Mouse (Mus musculus) midbrain, embryonic 10.5 days (tissue): Measurements from ENCODE around the gene Castor1. TPM values are rescaled to one million over a fixed set of nuclear protein-coding genes. Genes with fewer than 3 reads are reported as not detected.
A peak's percentile ranks its signal among the peaks of the same experiment; 100 is the strongest.
"Not testable (repeated sequence)": the region's sequence is repeated elsewhere in the genome, so short reads cannot be mapped to it uniquely, and the experiment has no call there.

Source experiments
- DNase-seq: peaks from one replicate; pipeline ENCODE4 v3.0.0-alpha.2; 2017; ENCODE audit warnings: low spot score
- H3K27ac ChIP-seq: fragments of 300-500 bp; sonication (generic); replicated peaks from 2 replicates; pipeline ENCODE4 v1.5.1; 2016; ENCODE audit warnings: mild to moderate bottlenecking
- H3K27me3 ChIP-seq: fragments of 300-500 bp; sonication (generic); 2 replicates; pipeline ENCODE4 v1.6.1; 2016; ENCODE audit warnings: low read depth, mild to moderate bottlenecking; ENCODE audit not compliant: poor library complexity, severe bottlenecking
- H3K36me3 ChIP-seq: fragments of 300-500 bp; sonication (generic); 2 replicates; pipeline ENCODE4 v1.6.1; 2016; ENCODE audit warnings: mild to moderate bottlenecking, moderate library complexity
- H3K4me1 ChIP-seq: fragments of 300-500 bp; sonication (generic); 2 replicates; pipeline ENCODE4 v1.6.1; 2016
- H3K4me3 ChIP-seq: fragments of 300-500 bp; sonication (generic); 2 replicates; pipeline ENCODE4 v1.5.1; 2016; ENCODE audit warnings: mild to moderate bottlenecking, moderate library complexity
- H3K9me3 ChIP-seq: fragments of 300-500 bp; sonication (generic); replicated peaks from 2 replicates; pipeline ENCODE4 v1.6.1; 2016; ENCODE audit warnings: mild to moderate bottlenecking
- WGBS: fragments of 180-500 bp; shearing (Covaris S2); methylation state at CpG from one replicate; pipeline ENCODE4 v1.1.7; 2016; 5-methylcytosine and 5-hydroxymethylcytosine counted together
- polyA plus RNA-seq: library from polyadenylated mRNA; unstranded; fragments of >200 nt; fragmentation: Nextera tagmentation; extraction: Ambion mirVana; gene quantifications from 2 replicates; pipeline ENCODE4 v1.2.1, GENCODE M21; 2016

Gene Castor1
- 2.7 and 3.4 TPM in 2 replicates for polyA plus RNA-seq

GRCm38 (mm10) chr11:4217914-4218629 lies at the start of gene Castor1:
TSS of gene Castor1 (plus strand) at chr11:4218225.
- Histone ChIP-seq H3K4me1 (peaks cover 33% of the 10 kb centered on the region), H3K27ac (peak within 1 kb of the TSS; percentile 55), H3K36me3 (peaks cover 30% of the 10 kb centered on the region), H3K9me3 (peaks cover 4% of the 10 kb centered on the region; the same call in 1 of the 2 replicates), H3K4me3 (peak within 1 kb of the TSS; percentile 64), H3K27me3 (peaks cover 30% of the 10 kb centered on the region)
- DNase-seq: peak; percentile 80
- 2% methylated on average over 56 of the region's 56 CpGs for WGBS

DNA sequence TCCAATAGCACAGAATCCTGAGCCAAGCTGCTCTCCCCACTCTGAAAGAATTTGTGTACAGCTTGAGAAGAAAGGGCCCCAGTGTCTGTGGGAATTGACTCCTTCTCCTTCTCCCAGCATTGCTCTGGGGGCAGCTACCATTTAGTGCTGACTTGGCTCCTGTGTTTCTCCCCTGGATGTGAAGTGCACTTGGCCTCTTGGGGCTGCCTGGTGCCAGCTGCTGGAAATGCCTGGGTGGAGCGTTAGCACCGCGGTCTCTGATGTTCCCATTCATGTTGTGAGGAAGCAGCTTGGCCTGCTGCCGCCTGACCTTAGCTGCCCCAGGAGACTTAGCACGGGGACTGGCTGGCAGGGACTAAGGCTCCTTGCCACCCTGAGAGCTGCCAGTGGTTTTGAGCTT lies 43.4 kb upstream of the Castor1 start:
- Histone ChIP-seq H3K4me1 (no peaks in the 10 kb centered on the region), H3K4me3 (no peak overlapping the region), H3K27me3 (no peaks in the 10 kb centered on the region), H3K36me3 (peaks cover 100% of the 10 kb centered on the region), H3K9me3 (no peaks in the 10 kb centered on the region), H3K27ac (no peak overlapping the region)
- DNase-seq: no peak
- 88% methylated on average over 5 of the region's 5 CpGs for WGBS

DNA sequence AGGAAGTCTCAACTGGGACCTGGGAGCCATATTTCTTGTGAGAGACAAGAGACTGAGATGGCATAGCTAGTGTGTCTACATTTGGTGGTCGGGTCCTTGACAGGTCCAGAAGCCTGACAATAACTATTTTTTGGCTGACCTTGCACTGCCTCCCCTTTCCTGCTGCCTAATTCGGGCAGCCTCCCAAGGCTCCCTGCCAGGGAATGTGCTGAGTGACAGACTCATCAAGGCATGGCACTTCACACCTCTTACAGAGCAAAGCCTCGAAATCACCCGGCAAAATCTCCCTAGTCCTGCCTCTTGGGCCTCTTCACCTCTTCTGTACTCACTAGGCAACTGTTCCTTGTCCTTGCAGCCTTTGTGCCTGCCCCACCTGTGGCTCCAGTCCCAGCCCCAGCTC lies 40.3 kb upstream of the Castor1 start:
- H3K36me3 ChIP-seq: peaks cover 100% of the 10 kb centered on the region
- no peak for DNase-seq
- H3K4me1 ChIP-seq: no peaks in the 10 kb centered on the region
- WGBS: 90% methylated on average over 4 of the region's 4 CpGs
- H3K27me3 ChIP-seq: no peaks in the 10 kb centered on the region
- H3K4me3 ChIP-seq: no peak overlapping the region
- no peak overlapping the region for H3K27ac ChIP-seq
- H3K9me3 ChIP-seq: no peaks in the 10 kb centered on the region

GRCm38 (mm10) chr11:4182061-4182460 lies 36.0 kb upstream of the Castor1 start:
- no peak for DNase-seq
- 33% methylated on average over 1 of the region's 1 CpGs for WGBS

DNA sequence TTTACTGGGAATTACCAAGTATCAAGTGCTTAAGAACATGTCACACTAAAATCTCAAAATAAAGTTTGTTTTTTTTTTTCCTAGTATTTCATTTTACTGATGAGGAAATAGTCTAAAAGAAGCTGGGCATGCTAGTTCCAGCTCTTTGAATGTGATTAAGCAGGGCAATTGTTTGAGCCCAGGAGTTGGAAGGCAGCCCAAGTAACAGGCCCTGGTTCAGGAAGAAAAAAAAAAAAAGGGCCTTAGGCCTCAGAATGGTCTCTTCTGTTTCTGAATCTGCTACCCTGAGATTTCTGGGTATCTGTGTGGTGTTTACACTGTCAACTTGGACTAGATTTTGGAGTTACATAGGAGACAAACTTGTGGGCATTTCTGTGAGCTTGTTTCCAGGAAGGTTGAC lies 34.5 kb upstream of the Castor1 start:
- DNase-seq: no peak
- Histone ChIP-seq H3K27me3 (peaks cover 11% of the 10 kb centered on the region), H3K9me3 (no peaks in the 10 kb centered on the region), H3K4me1 (peaks cover 16% of the 10 kb centered on the region), H3K36me3 (peaks cover 55% of the 10 kb centered on the region), H3K4me3 (no peak overlapping the region), H3K27ac (no peak overlapping the region)

More at GRCm38 (mm10) chr11:4182061-4182460, 36.0 kb upstream of the Castor1 start:
- Histone ChIP-seq H3K27me3 (no peaks in the 10 kb centered on the region), H3K36me3 (peaks cover 70% of the 10 kb centered on the region), H3K4me1 (peaks cover 6% of the 10 kb centered on the region), H3K27ac (no peak overlapping the region), H3K4me3 (no peak overlapping the region), H3K9me3 (no peaks in the 10 kb centered on the region)

DNA sequence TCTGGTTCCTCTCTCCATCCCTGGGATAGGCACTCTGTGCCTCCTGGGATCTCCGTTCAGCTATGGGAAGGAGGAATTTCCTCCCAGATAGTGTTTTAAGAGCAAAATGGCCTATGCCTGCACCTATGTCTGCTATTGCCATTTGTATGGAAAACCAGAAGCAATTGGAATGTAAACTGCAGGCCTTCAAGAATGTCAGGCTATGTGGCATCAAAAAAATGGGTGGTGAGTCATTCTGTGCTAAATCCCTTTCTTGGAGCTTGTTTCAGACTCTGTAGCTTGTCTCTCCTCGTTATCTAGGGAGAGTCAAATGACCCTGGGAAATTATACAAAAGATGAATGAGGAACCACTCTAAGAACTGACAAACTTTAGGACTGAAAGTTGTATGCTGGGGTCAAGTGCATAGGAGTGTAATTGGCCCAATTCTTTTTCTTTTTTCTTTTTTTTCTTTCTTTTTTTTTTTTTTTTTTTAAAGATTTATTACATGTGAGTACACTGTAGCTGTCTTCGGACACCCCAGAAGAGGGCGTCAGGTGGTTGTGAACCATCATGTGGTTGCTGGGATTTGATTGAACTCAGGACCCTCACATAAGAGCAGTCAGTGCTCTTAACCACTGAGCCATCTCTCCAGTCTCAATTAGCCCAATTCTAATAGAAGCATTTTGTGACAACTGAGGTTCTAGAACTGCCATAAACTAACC lies 33.6 kb upstream of the Castor1 start:
- peaks cover 46% of the 10 kb centered on the region for H3K36me3 ChIP-seq
- H3K4me1 ChIP-seq: peaks cover 16% of the 10 kb centered on the region
- 77% methylated on average over 4 of the region's 4 CpGs for WGBS
- no peak for DNase-seq
- H3K27me3 ChIP-seq: peaks cover 11% of the 10 kb centered on the region
- H3K9me3 ChIP-seq: no peaks in the 10 kb centered on the region
- H3K27ac ChIP-seq: no peak overlapping the region
- no peak overlapping the region for H3K4me3 ChIP-seq

- not testable (repeated sequence) for H3K9me3 ChIP-seq, H3K27ac ChIP-seq, H3K4me3 ChIP-seq, DNase-seq
- Histone ChIP-seq H3K4me1 (peaks cover 21% of the 10 kb centered on the region), H3K27me3 (peaks cover 11% of the 10 kb centered on the region), H3K36me3 (peaks cover 36% of the 10 kb centered on the region)
- WGBS: 89% methylated on average over 6 of the region's 6 CpGs
Observed at GRCm38 (mm10) chr11:4185480-4185879, 32.5 kb upstream of the Castor1 start.

- H3K27ac ChIP-seq: peak within 1 kb of the TSS; percentile 84
- H3K9me3 ChIP-seq: no peaks in the 10 kb centered on the region
- peaks cover 23% of the 10 kb centered on the region for H3K36me3 ChIP-seq
- WGBS: under 1% methylated on average over 71 of the region's 71 CpGs
- H3K4me1 ChIP-seq: peaks cover 21% of the 10 kb centered on the region
- H3K27me3 ChIP-seq: peaks cover 11% of the 10 kb centered on the region
- H3K4me3 ChIP-seq: peak within 1 kb of the TSS; percentile 91
- peak; percentile 98 for DNase-seq
Observed at GRCm38 (mm10) chr11:4186486-4187317, 31.3 kb upstream of the Castor1 start, which contains the start of gene Tbc1d10a. TSS of gene Tbc1d10a (plus strand) at chr11:4186789.

- Histone ChIP-seq H3K27me3 (peaks cover 11% of the 10 kb centered on the region), H3K9me3 (no peaks in the 10 kb centered on the region), H3K4me3 (peak overlapping the region; percentile 91), H3K4me1 (peaks cover 21% of the 10 kb centered on the region), H3K36me3 (peaks cover 17% of the 10 kb centered on the region), H3K27ac (peak overlapping the region; percentile 84)
- DNase-seq: no peak
- 22% methylated on average over 9 of the region's 9 CpGs for WGBS
Observed at GRCm38 (mm10) chr11:4187318-4187700, 30.7 kb upstream of the Castor1 start.

GRCm38 (mm10) chr11:4189182-4189581 lies 28.8 kb upstream of the Castor1 start:
- no peaks in the 10 kb centered on the region for H3K9me3 ChIP-seq
- whole genome bisulfite sequencing: 87% methylated on average over 6 of the region's 6 CpGs
- H3K27ac ChIP-seq: no peak overlapping the region
- H3K4me3 ChIP-seq: no peak overlapping the region
- H3K4me1 ChIP-seq: peaks cover 21% of the 10 kb centered on the region
- H3K36me3 ChIP-seq: no peaks in the 10 kb centered on the region
- peaks cover 11% of the 10 kb centered on the region for H3K27me3 ChIP-seq
- no peak for DNase-seq

- Histone ChIP-seq H3K27ac (no peak overlapping the region), H3K9me3 (no peaks in the 10 kb centered on the region), H3K4me3 (no peak overlapping the region), H3K27me3 (peaks cover 11% of the 10 kb centered on the region), H3K36me3 (no peaks in the 10 kb centered on the region), H3K4me1 (peaks cover 21% of the 10 kb centered on the region)
- DNase-seq: no peak
- 81% methylated on average over 3 of the region's 3 CpGs for WGBS
Observed at GRCm38 (mm10) chr11:4190677-4191076, 27.3 kb upstream of the Castor1 start.

DNA sequence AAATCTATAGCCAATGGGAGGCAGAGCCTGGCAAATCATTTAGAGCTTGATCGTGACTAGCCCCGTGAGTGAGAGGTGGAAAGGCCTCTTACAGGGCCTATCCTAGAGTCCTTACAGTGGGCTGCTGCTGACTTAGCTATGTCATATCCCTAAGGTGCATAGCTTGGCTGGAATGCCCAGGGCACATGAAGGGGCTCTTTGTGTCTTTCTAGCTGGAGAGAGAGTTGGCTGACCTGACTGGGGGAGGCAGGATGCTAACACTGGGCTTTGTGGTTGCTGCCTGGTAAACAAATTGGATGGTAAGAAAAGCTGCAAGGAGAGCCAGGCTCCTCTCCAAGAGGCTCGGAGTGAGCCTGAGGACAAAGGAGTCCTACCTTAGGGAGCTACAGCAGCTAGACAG lies 25.3 kb upstream of the Castor1 start:
- DNase-seq: no peak
- H3K4me3 ChIP-seq: no peak overlapping the region
- H3K4me1 ChIP-seq: peaks cover 8% of the 10 kb centered on the region
- WGBS: 80% methylated on average over 3 of the region's 3 CpGs
- no peaks in the 10 kb centered on the region for H3K36me3 ChIP-seq
- no peaks in the 10 kb centered on the region for H3K9me3 ChIP-seq
- H3K27me3 ChIP-seq: peaks cover 5% of the 10 kb centered on the region
- no peak overlapping the region for H3K27ac ChIP-seq
